Mouse (Mus musculus) megakaryocyte, embryonic 14.5 days (primary cell): ENCODE measurements at regions not wholly inside any gene's neighbourhood (a gene's known extent, or its start where the extent isn't known, plus 50 kb on each side); places are given as distances from the start of the nearest gene placed in this dataset.

Experiments used
- H3K27me3 ChIP-seq: replicated peaks from 2 replicates; pipeline ENCODE3; 2012; ENCODE audit warnings: inconsistent platforms
- H3K36me3 ChIP-seq: replicated peaks from 2 replicates; pipeline ENCODE3; 2012; ENCODE audit warnings: low read length, inconsistent platforms, mixed read lengths
- H3K4me1 ChIP-seq: 2 replicates; pipeline ENCODE4 v1.6.1; 2012; ENCODE audit warnings: inconsistent platforms
- H3K4me3 ChIP-seq: replicated peaks from 2 replicates; pipeline ENCODE3; 2012; ENCODE audit warnings: moderate library complexity, mild to moderate bottlenecking, inconsistent platforms
- H3K9me3 ChIP-seq: 2 replicates; pipeline ENCODE4 v1.6.1; 2012; ENCODE audit warnings: inconsistent platforms
- FLI1 ChIP-seq: IDR thresholded peaks from 2 replicates; pipeline ENCODE4 v1.6.1; 2012; ENCODE audit warnings: low read length, inconsistent platforms, mixed read lengths
- GATA1 ChIP-seq: IDR thresholded peaks from 3 replicates; pipeline ENCODE4 v1.6.1; 2012; ENCODE audit warnings: mixed read lengths, low read length, inconsistent platforms, borderline replicate concordance

DNA sequence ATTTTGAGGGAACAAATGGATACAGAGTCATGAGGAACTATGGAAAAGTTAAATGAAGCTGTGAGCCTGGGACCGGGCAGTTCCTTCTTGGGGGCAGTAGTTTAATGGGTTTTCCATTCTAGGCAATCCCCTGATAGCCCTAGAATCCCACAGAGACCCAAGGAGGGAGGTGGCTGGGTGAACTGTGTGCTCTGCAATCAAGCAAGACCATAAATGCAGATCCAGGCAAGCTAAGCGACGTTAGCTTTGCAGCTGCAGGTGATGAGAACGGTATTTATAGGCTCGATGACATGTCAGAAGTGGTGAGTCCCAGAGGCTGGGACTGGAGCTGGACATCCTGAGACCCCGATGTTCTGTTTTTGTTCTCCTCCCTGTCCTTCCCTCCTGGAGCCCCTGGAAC is 108.2 kb downstream of the Zfp36l1 start:
- H3K27me3 ChIP-seq: peaks cover 24% of the 10 kb centered on the region
- TF ChIP-seq GATA1 (no peak), FLI1 (no peak)
- no peaks in the 10 kb centered on the region for H3K9me3 ChIP-seq
- H3K36me3 ChIP-seq: no peaks in the 10 kb centered on the region
- no peak overlapping the region for H3K4me3 ChIP-seq
- peaks cover 32% of the 10 kb centered on the region for H3K4me1 ChIP-seq

DNA sequence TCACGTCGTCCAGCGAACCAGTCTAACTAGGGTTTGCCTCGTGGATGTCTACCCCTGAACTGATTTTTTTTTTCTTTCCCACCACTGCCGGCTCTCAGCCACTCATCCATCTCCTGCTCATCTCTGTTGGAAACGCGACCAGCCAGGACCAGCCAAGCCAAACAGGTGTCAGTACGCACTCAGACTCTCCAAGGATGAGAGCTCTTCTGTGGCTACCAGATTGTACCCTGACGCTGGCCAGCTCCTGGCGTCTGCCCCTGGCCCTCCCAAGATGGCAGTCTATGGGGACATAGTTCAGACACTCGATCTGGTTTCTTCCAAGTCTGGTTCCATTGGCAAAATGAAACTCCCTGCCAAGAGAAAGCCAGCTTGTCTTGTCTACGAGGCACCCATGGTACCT is 109.3 kb downstream of the Zfp36l1 start:
- Histone ChIP-seq H3K27me3 (peaks cover 27% of the 10 kb centered on the region), H3K4me1 (peaks cover 39% of the 10 kb centered on the region), H3K4me3 (no peak overlapping the region), H3K36me3 (no peaks in the 10 kb centered on the region), H3K9me3 (no peaks in the 10 kb centered on the region)
- no peak for TF ChIP-seq FLI1
- TF ChIP-seq GATA1: no peak

DNA sequence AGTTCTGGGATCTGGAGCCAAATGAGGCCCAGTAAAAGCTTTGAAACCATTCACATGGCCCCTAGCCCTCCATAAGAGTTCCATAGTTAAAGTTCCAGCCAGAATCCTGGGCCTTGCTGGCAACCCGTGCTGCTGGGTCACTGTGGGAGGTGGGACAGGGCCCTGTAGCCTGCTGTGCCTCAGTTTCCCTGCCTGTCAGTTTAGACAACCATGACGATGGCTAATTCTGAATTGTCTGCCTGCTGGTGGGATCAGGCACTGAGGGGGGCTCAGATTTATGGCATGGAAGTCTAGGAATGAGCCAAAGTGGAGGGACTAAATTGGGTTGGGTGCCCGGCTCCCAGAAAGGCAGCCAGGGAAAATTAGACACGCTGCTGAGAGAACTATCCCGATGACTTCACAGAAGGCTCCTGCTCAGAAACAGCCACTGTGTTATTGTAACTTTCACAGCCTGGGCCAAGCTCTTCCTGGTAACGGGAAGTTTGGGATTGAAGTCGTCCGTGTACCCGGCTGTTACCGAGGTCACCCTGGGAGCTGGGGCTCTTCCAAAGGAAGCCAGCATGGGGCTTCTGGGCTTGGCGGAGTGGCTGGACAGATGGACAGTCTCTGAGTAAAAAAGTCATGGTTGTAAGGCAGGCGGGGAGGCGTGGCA is 110.2 kb downstream of the Zfp36l1 start:
- Histone ChIP-seq H3K36me3 (no peaks in the 10 kb centered on the region), H3K27me3 (peaks cover 23% of the 10 kb centered on the region), H3K4me3 (no peak overlapping the region), H3K9me3 (no peaks in the 10 kb centered on the region), H3K4me1 (peaks cover 41% of the 10 kb centered on the region)
- TF ChIP-seq GATA1 (no peak), FLI1 (no peak)

- H3K9me3 ChIP-seq: no peaks in the 10 kb centered on the region
- H3K4me3 ChIP-seq: no peak overlapping the region
- peaks cover 46% of the 10 kb centered on the region for H3K4me1 ChIP-seq
- TF ChIP-seq FLI1 (no peak), GATA1 (no peak)
- H3K27me3 ChIP-seq: peaks cover 22% of the 10 kb centered on the region
- no peaks in the 10 kb centered on the region for H3K36me3 ChIP-seq
Observed at GRCm38 (mm10) chr12:80001794-80002193, 111.0 kb downstream of the Zfp36l1 start.

DNA sequence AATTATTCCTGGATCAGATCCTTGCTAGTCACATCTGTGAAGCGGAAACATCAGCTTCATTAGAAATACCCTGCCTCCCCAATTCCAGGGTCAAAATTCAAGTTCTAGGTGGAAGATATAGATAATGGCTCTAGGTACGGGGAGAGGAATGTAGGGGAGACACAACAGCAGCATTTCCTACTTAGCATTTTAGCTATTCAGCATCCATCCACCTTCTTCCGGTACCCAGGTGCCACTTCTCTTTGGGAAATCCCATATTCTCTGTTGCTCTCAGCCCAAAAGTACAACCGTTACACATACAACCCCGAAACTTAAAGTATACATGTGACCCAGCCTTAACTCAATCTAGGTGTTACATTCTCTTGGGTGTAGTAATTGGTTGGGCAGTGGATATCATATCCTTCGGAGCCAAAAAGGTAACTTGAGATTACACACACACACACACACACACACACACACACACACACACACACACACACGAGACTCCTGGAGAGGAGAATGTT is 112.9 kb downstream of the Zfp36l1 start:
- TF ChIP-seq GATA1 (no peak), FLI1 (no peak)
- Histone ChIP-seq H3K36me3 (no peaks in the 10 kb centered on the region), H3K27me3 (peaks cover 19% of the 10 kb centered on the region), H3K4me1 (peaks cover 58% of the 10 kb centered on the region), H3K9me3 (no peaks in the 10 kb centered on the region), H3K4me3 (no peak overlapping the region)

DNA sequence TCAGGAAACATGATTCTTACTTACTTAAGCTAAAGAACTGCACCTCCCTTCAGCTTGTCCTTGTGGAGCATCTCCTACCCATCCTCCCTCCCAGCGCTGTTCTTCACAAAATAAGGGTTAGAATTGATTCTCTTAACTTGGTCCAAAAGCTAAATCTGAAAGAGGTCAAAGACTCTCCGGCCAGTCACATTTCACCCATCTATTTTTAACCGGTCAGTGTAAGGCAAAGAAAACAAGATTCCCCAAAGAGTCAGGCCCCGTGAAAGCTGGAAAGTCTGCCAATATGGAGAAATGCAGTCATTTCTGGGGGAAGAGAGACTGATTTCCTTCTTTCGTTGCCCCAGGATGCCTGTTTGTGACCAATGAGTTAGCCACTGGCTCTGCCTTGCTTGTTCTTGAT is 114.0 kb downstream of the Zfp36l1 start:
- Histone ChIP-seq H3K4me3 (no peak overlapping the region), H3K27me3 (peaks cover 12% of the 10 kb centered on the region), H3K36me3 (no peaks in the 10 kb centered on the region), H3K4me1 (peaks cover 60% of the 10 kb centered on the region), H3K9me3 (no peaks in the 10 kb centered on the region)
- no peak for TF ChIP-seq GATA1
- no peak for TF ChIP-seq FLI1

DNA sequence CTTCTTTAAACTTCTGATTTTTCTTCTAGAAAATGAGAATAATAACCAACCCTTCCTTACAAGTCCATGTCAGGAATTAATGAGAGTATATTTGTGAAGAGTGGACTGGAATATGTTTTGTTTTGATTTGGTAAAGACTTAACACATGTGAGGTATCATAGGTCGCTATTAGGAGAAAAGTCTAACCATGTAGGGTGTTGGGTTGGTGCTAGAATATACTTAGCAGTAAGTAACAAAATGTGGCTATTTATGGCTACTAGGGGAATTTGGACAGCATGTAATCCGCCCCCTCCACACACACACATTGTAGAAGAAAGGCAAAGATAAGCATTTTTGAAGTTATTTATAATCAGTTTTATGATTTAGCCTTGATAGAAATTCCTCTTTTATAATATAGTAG is 114.5 kb downstream of the Zfp36l1 start:
- Histone ChIP-seq H3K27me3 (peaks cover 12% of the 10 kb centered on the region), H3K9me3 (no peaks in the 10 kb centered on the region), H3K4me3 (no peak overlapping the region), H3K36me3 (no peaks in the 10 kb centered on the region), H3K4me1 (peaks cover 64% of the 10 kb centered on the region)
- TF ChIP-seq GATA1 (no peak), FLI1 (no peak)

GRCm38 (mm10) chr12:79997201-79997600 is 115.6 kb downstream of the Zfp36l1 start:
- no peak for TF ChIP-seq FLI1
- TF ChIP-seq GATA1: no peak
- H3K36me3 ChIP-seq: no peaks in the 10 kb centered on the region
- no peak overlapping the region for H3K4me3 ChIP-seq
- H3K4me1 ChIP-seq: peaks cover 64% of the 10 kb centered on the region
- H3K9me3 ChIP-seq: no peaks in the 10 kb centered on the region
- H3K27me3 ChIP-seq: peaks cover 12% of the 10 kb centered on the region

- H3K9me3 ChIP-seq: no peaks in the 10 kb centered on the region
- no peak overlapping the region for H3K4me3 ChIP-seq
- no peaks in the 10 kb centered on the region for H3K36me3 ChIP-seq
- peaks cover 68% of the 10 kb centered on the region for H3K4me1 ChIP-seq
- no peak for TF ChIP-seq GATA1
- TF ChIP-seq FLI1: no peak
- peaks cover 17% of the 10 kb centered on the region for H3K27me3 ChIP-seq
Observed at GRCm38 (mm10) chr12:79995521-79996094, 117.2 kb downstream of the Zfp36l1 start.

GRCm38 (mm10) chr12:79993821-79994571 is 118.8 kb downstream of the Zfp36l1 start:
- Histone ChIP-seq H3K36me3 (no peaks in the 10 kb centered on the region), H3K4me1 (peaks cover 79% of the 10 kb centered on the region), H3K27me3 (peaks cover 11% of the 10 kb centered on the region), H3K4me3 (peak overlapping the region; percentile 64), H3K9me3 (no peaks in the 10 kb centered on the region)
- TF ChIP-seq FLI1 (no peak), GATA1 (no peak)
